Mouse (Mus musculus) MEL-GATA-1-ER (cell line): ENCODE results near the gene Tspan9.

Experiments used
- DNase-seq: peaks from one replicate; pipeline ENCODE4 v3.0.0-alpha.2; 2012; ENCODE audit warnings: low read depth; ENCODE audit errors: extremely low read depth

Gene Tspan9

DNA sequence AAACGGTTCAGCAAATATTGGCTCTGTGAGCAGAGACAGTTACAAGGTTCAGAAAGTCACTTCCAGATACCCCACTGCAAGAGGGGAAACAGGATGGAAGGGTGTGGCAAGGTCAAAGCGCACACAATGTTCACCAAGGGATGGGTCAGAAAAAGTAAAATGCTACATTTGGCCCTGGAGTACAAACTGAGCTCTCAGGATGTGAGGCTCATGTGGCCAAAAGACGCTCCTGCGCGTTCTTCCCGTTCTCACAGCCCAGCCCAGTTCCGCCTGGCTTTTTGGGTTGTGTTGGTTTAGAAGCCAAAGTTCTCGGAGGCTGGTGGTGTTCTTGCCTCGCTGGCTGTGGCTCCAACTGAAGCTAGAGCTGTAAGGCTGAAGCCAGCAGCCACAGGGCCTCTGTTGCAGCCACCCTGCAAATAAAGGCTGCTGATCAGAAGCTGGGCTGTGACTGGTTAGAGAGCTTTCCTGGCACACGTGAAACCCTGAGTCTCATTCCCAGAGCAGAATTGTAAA, 9.7 kb downstream of the Tspan9 start:
- DNase-seq, result no peak

- DNase-seq, result no peak
Observed at GRCm38 (mm10) chr6:128132581-128132980, 10.8 kb downstream of the Tspan9 start.

GRCm38 (mm10) chr6:128131390-128131789, 12.0 kb downstream of the Tspan9 start:
- DNase-seq, result no peak

DNA sequence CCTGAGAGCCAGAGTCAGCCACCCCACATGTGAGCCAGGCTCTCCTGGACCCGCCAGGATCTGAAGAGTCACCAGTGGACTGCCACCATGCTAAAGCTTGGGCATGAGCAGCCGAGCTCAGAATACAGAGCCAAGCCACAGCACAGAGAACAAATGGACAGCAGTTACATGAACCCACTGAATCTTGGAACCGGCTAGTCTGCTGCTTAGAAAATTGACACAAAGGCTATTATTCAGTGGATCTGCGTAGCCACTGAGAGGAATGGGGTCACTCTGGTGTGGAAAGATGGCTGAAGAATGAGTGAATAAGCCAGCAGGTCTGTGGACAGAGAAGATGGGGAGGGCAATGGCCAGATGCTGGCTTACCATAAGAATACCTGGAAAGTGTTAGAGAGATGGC, 12.7 kb downstream of the Tspan9 start:
- no peak for DNase-seq

GRCm38 (mm10) chr6:128129382-128129781, 14.0 kb downstream of the Tspan9 start:
- DNase-seq, result no peak

DNA sequence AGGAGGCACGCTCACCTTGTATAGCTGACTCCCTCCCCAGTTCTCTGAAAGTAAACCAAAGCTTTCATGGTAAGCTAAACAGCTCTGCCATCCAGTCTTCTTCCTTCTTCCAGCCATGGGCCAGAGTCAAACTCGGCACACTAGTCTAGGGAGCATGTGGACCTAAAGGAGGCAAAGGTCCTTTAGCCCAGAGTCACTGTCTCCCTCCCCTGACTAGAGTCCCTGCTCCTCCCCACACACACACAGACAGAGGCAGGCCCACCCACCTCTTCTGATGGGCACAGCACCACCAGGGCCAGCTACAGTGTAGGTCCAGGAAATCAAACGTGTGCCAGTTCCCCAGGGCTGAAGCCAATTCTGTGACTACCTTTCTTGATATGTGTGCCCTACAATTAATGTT, 16.1 kb downstream of the Tspan9 start:
- no peak for DNase-seq

DNA sequence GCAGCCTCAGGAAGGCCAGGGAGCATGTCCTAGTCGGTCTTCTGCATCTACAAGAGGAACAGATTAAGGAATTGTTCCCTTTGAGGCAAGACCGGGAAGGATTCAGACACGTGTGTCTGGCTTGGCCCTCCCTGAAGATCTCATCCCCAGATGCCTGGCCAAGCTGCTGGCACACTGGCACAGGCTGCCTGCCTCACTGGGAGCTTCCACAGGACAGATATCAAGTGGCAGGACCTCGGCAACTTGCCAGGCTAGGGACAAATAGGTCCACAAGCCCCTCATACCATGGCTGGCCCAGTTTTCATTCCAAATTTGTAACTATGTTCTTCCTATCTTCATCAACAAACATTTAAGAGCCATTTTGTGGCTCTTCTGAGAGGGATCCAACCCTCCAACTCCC, 16.5 kb downstream of the Tspan9 start:
- no peak for DNase-seq

DNA sequence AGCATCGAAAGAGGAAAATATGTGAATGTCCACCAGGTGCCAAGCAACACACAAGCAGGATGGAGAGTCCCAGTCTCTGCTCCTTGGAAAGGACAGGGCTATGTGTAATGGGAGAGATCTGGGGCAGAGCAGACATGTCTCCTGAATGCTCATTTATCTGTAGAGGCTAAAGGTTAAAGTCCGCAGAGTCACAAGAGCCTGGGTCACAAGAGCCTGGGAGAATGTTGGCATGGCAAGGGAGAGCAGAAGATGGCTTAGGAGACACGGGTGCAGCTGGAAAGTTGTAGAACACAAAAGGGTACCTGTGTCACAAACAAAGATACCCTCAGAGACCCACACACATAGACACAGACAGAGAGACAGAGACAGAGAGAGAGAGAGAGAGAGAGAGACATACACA, 17.9 kb downstream of the Tspan9 start:
- DNase-seq, result no peak

DNA sequence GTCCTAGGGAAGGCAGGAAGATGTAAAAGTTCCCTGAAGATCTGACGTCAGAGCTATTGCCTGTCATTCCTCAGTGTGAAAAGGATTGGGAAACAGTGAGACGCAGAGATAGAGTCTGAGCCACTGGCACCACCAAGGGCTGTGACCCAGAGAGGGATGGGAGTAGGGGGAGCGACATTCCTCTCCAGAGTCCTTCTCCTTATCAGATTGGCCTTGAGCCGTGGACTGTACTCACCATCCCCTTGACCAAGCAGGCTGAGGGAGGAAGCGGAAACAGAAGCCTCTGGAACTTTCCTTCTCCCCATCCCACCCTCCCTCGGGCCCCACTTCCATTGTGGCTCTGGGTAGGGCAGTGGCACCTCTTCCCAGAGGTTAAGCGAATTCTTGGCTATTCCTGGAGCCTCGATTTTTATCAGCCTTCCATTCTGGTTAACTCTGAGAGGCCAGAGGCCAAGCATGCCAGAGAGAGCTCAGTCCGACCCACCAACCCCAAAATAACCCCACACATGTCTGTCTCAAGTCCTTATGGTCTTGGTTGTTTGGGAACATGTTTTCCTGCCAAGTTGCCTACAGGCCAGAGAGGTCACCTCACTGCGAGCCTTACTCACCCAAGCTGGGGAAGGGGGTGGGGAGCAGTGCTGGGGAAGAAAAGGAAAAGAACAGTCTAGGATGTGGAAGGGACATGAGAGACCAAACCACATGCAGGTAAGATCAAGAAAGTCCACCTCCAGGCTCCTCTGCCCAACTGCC, 19.0 kb downstream of the Tspan9 start:
- DNase-seq, result no peak

- no peak for DNase-seq
Observed at GRCm38 (mm10) chr6:128122127-128122526, 21.3 kb downstream of the Tspan9 start.

DNA sequence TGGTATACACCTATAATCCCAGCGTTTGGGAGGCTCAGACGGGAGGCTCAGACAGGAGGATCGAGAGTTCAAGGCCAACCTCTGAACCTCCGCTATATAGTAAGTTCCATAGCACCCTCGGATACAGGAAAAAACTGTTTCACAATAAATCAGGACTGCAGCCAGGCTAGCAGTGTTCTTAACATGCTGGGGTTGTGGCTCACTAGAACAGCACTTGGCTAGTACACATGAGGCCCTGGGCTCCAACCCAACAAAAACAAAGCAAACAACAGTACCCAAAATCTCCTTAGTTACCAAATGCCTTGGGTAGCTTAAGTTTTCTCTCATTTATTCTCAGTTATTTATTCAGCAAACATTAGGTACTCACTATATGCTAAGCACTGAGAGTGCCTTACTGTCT, 21.7 kb downstream of the Tspan9 start:
- DNase-seq, result no peak

DNA sequence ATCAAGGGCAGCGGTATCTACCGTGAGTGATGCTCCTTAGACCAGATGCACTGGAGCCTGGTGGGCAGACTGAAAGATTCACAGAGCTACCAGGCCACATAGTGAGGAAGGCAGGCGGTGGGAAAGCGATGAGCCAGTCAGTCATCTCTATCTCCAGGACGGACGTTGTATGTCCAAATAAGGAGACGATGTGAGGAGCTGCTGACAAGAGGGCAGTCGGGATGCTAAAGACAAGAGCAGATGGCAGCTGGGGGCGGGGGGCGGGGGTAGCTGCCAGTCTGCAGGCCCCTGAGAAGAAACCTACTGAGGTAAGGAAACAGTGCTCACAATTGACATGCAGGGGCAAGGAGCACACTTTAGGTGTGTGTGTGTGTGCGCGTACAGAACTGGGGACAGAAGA, 22.6 kb downstream of the Tspan9 start:
- DNase-seq, result no peak

GRCm38 (mm10) chr6:128118670-128119230, 24.6 kb downstream of the Tspan9 start:
- no peak for DNase-seq

DNA sequence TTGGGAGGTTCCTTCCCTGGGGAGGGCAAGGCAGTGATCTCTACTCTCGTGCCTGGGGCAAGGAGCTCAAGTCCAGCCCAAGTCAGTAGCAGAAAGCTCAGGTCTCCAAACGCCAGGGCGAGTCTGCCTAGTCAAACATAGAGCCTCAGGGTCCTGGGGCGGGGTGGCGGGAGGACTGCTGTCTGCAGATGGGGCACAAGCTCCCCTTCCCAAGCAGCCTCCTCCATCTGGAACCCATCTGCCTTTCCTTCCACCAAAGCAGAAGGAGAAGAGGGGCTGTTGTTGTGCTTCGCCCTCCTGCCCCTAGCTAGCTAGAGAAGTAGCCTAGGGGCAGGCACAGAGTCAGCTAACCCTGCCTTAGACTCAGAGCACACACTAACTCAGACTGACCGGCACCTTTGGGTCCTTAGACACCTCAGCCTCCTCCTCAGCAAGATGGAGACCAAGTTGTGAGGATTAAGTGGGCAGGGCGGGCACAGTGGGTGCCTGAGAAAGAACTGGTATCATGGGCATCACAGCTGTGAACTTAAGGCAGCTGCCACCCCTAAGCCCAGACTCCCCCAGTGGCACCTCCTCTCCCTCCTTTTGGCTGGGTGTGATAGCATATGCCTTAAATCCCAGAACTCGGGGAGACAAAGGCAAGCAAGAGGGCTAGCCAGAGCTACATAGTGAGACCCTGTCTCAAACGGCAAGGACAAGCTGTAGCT, 26.4 kb downstream of the Tspan9 start:
- no peak for DNase-seq

DNA sequence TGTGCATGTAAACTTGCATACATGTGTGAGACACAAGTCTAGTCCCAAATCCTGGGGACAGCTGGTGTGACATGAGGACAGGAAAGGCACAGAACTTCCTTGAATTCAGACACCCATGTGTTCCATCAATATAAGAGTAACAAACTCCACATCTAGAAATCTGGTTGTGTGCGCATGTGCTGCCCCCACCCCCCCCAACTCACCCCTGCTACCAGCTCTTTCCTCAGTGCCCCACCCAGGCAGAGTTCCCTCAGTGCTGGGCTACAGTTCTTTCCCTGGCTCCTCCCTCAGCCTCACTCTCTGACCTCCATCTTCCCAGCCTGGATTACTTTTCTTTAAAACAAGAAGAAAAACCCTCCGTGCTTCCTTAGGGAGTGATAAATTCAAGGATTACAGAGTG, 27.1 kb downstream of the Tspan9 start:
- no peak for DNase-seq

DNA sequence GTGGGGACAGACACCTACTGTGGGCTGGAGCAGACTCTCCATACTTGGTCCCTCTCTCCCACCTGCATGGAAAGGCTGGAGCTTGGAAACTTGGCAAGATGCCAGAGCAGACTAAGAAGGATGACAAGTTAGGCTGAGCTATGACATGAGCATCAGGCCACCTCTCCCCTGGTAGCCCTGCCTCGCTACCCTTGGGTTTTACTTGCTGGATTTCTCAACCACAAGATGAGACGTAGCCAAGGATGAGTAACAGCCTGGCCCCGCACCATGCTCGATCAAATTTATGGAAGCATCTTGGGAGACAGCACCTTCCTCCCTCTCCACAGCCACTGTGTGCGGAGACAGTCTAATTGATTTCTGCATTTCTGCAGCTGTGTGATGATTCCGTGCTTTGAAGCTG, 28.3 kb downstream of the Tspan9 start:
- DNase-seq, result no peak

GRCm38 (mm10) chr6:128112605-128113004, 30.8 kb downstream of the Tspan9 start:
- no peak for DNase-seq

DNA sequence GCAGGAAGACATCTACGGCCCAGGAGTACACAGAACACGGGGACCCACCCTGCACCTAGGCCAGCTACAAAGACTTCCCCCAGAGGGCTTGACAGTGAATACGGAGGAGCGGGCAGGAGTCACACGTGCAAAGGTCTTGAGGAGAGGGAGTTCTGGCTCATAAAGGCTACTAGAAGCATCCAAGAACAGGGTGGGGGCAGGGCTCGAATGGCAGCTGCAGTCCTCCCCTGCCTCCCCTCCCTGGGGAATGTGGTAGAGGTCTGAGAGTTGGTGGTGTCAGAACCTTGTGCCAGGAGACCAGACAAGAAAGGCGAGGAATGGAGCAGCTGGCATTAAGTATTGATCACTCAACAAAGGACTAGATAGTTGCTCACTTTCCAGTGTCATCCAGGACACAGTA, 31.6 kb downstream of the Tspan9 start:
- no peak for DNase-seq

GRCm38 (mm10) chr6:128108324-128109035, 34.9 kb downstream of the Tspan9 start:
- no peak for DNase-seq

DNA sequence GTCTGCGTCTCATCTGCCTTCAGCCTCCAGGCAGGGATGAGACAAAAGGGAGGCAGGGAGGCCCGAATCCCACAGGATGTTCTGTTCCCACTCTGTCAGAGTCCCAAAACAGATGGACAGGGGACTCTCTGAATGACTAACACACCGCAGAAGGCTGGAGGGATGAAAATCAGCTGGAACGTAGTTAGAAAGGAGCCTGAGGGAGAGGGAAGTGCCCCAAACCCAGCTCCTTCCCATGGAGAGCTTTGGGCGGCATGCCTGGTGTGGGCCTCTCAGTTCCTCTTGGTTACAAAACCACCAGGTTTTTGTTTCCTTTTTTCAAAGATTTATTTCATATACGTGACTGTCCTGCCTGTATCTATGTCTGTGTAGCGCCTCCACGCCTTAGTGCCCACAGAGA, 35.7 kb downstream of the Tspan9 start:
- DNase-seq, result no peak

DNA sequence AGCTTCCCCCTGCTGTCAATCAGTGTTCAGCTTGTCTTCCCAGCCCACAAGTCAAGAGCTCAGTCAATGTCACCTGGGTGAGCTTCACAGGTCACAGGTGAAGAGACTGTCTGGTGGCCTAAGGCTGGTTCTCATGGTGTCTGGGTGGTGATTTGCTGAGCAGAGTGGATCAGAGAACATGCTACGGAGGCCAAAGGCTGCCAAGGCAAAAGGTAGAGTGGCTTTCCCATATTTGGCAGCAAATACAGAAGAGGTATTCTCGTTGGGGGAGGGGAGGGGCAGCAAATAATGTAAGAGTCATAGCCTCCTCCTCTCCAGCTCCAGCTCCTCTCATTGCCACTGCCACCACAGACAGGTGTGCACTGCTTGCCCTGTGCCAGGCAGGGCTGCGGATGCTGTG, 37.2 kb downstream of the Tspan9 start:
- no peak for DNase-seq
